Mouse (Mus musculus): ENCODE measurements around the gene Ccdc92. TPM values are rescaled to one million over a fixed set of nuclear protein-coding genes. Genes with fewer than 3 reads are reported as not detected.

Ccdc92 gene
- polyA plus RNA-seq, 1 experiment from 2014 or later, result 7.5 TPM

DNA sequence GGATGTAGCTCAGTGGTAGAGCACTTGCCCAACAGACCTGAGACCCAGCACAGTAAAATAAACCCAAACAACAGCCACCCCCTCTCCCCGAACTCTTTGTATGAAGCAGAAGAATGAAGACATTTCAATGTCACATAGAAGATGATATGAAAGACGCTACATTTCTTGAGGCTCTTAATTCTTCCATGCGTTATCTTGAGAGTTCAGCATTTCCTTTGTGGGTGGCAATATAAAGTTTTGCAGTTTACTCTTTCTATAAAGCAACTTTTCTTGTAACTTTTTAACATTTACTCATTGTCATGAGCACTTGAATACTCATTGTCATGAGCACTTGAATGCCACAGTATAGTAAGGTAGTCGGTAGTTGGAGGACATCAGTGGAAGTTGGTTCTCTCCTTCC is 8.0 kb downstream of the Ccdc92 start:
- no peaks in the 10 kb centered on the region for H3K27me3 ChIP-seq (ENCODE audit: insufficient read depth, low read length)
- no peak overlapping the region for H3K4me3 ChIP-seq (ENCODE audit: low read depth, low read length)
- DNase-seq (no peak), ATAC-seq (ENCODE audit: insufficient read depth) (no peak)
- no peak overlapping the region for H3K4me2 ChIP-seq
- H3K4me1 ChIP-seq (ENCODE audit: insufficient read depth), result 0 out of 2 replicates have a peak, but pooled peaks cover 2% of the 10 kb centered on the region
- TF ChIP-seq CTCF (IDR thresholded peaks at IDR 0.05; ENCODE audit: low read depth), result no peak
- H3K36me3 ChIP-seq (ENCODE audit: insufficient read depth), result no peaks in the 10 kb centered on the region
- no peaks in the 10 kb centered on the region for H3K9me3 ChIP-seq (ENCODE audit: low read depth, low read length)
- H3K27ac ChIP-seq (ENCODE audit: low read depth), result no peak overlapping the region
- no peak overlapping the region for H3K9ac ChIP-seq
- 85% methylated on average over 4 of the region's 4 CpGs for WGBS

DNA sequence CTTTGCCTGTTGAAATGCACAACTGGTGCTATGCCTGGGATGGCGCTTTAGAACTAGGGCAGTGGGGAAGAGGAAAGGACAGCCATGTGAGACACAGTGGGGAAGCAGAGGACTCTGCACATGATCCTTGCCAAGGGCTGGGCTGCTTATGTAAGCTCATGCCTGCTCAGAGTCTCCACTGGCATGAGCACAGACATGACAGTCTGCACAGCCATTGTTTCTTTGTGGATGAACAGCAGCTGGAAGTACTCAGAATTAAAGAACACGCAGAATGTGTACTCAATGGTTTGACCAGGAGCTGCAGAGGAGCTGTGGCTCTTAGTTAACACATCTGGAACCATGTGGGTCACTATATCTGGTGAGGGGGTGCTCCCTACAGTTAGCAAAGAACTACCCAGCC is 9.1 kb downstream of the Ccdc92 start:
- Histone ChIP-seq H3K9me3 (ENCODE audit: low read depth, low read length) (no peaks in the 10 kb centered on the region), H3K9ac (no peak overlapping the region), H3K36me3 (ENCODE audit: insufficient read depth) (no peaks in the 10 kb centered on the region), H3K27me3 (ENCODE audit: insufficient read depth, low read length) (no peaks in the 10 kb centered on the region), H3K4me2 (no peak overlapping the region), H3K27ac (ENCODE audit: low read depth) (peak overlapping the region; percentile 51), H3K4me3 (ENCODE audit: low read depth, low read length) (no peak overlapping the region), H3K4me1 (ENCODE audit: insufficient read depth) (0 out of 2 replicates have a peak, but pooled peaks cover 2% of the 10 kb centered on the region)
- TF ChIP-seq CTCF (IDR thresholded peaks at IDR 0.05; ENCODE audit: low read depth), result no peak
- 33% methylated on average over 2 of the region's 2 CpGs for WGBS
- ATAC-seq (ENCODE audit: insufficient read depth) (peak; percentile 69), DNase-seq (peak; percentile 61)

DNA sequence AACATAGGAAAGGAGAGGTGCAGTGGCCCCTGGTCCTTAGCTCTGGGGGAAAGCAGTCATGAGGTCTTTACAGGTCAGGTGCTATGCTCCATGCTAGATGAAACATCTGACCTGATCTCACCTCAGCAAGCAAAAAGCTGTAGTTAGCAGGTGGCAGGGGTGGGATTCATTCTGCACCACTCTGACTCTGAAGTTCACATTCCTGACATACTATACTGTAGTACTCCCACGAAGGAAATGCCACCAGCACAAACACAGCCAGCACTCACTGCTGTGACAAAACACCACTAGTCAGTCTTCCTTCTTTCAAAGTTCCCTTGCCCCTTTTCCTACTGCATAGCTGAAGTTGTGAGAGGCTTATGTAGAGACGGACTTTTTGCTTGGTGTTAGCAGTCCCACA is 9.9 kb downstream of the Ccdc92 start:
- Histone ChIP-seq H3K4me2 (no peak overlapping the region), H3K9ac (no peak overlapping the region), H3K9me3 (ENCODE audit: low read depth, low read length) (no peaks in the 10 kb centered on the region), H3K4me1 (ENCODE audit: insufficient read depth) (0 out of 2 replicates have a peak, but pooled peaks cover 2% of the 10 kb centered on the region), H3K36me3 (ENCODE audit: insufficient read depth) (no peaks in the 10 kb centered on the region), H3K27me3 (ENCODE audit: insufficient read depth, low read length) (no peaks in the 10 kb centered on the region), H3K4me3 (ENCODE audit: low read depth, low read length) (no peak overlapping the region), H3K27ac (ENCODE audit: low read depth) (peak overlapping the region; percentile 51; the same call in 1 of the 2 replicates)
- ATAC-seq (ENCODE audit: insufficient read depth) (peak; percentile 17; the same call in 1 of the 2 replicates), DNase-seq (peak; percentile 24)
- no peak for TF ChIP-seq CTCF (IDR thresholded peaks at IDR 0.05; ENCODE audit: low read depth)
- whole genome bisulfite sequencing, result 13% methylated on average over 2 of the region's 2 CpGs

DNA sequence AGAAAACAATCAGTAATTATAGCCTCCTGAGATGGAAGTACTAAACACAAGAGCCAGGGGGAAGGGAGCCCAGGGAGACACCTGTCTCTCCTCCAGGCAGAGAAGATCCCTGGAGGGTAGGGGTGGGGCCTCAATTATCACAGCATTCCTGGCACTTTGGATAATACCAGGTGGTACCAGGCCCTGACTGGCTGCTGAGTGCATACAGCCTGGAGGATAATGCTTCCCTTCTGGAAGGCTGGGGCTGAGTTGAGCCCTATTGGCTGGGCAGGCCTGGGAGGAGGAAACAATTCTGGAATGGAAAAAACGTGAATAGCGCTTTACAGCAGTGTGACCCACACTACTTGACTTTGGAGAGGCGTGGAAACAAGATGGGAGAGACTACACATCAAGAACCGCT is 10.7 kb downstream of the Ccdc92 start:
- ATAC-seq (ENCODE audit: insufficient read depth) (peak; percentile 60; the same call in 1 of the 2 replicates), DNase-seq (peak; percentile 15)
- 0 out of 2 replicates have a peak, but pooled peaks cover 2% of the 10 kb centered on the region for H3K4me1 ChIP-seq (ENCODE audit: insufficient read depth)
- no peak for TF ChIP-seq CTCF (IDR thresholded peaks at IDR 0.05; ENCODE audit: low read depth)
- 0 out of 2 replicates have a peak overlapping the region, but pooled peaks have one; percentile 50 for H3K27ac ChIP-seq (ENCODE audit: low read depth)
- 39% methylated on average over 4 of the region's 4 CpGs for WGBS
- H3K4me3 ChIP-seq (ENCODE audit: low read depth, low read length), result no peak overlapping the region
- no peaks in the 10 kb centered on the region for H3K9me3 ChIP-seq (ENCODE audit: low read depth, low read length)
- H3K27me3 ChIP-seq (ENCODE audit: insufficient read depth, low read length), result no peaks in the 10 kb centered on the region
- H3K4me2 ChIP-seq, result no peak overlapping the region
- H3K36me3 ChIP-seq (ENCODE audit: insufficient read depth), result no peaks in the 10 kb centered on the region
- no peak overlapping the region for H3K9ac ChIP-seq

DNA sequence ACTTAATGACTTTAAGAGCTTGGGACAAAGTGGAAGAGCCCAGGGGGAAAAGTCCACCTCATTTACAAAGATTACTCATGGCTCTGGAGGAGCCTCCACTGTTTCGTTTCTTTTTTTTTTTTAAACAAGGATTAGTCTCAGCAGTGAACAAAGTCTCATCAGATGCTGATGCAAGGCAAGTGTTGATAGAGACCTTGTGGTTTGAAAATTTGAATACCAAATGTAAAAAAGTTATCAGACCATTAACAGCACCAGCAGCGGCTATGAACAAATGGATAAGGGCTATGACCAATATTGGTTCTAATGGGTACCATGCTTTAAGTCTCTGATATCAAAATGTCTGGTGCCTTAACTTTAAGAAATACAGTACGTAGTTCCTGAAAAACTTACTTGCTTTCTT is 13.2 kb downstream of the Ccdc92 start:
- no peak overlapping the region for H3K4me2 ChIP-seq
- no peaks in the 10 kb centered on the region for H3K27me3 ChIP-seq (ENCODE audit: insufficient read depth, low read length)
- H3K36me3 ChIP-seq (ENCODE audit: insufficient read depth), result no peaks in the 10 kb centered on the region
- TF ChIP-seq CTCF (IDR thresholded peaks at IDR 0.05; ENCODE audit: low read depth), result no peak
- no peak overlapping the region for H3K27ac ChIP-seq (ENCODE audit: low read depth)
- no peaks in the 10 kb centered on the region for H3K9me3 ChIP-seq (ENCODE audit: low read depth, low read length)
- DNase-seq (no peak), ATAC-seq (ENCODE audit: insufficient read depth) (no peak)
- H3K4me1 ChIP-seq (ENCODE audit: insufficient read depth), result 0 out of 2 replicates have a peak, but pooled peaks cover 2% of the 10 kb centered on the region
- no peak overlapping the region for H3K4me3 ChIP-seq (ENCODE audit: low read depth, low read length)
- H3K9ac ChIP-seq, result no peak overlapping the region
- 73% methylated on average over 3 of the region's 3 CpGs for WGBS

DNA sequence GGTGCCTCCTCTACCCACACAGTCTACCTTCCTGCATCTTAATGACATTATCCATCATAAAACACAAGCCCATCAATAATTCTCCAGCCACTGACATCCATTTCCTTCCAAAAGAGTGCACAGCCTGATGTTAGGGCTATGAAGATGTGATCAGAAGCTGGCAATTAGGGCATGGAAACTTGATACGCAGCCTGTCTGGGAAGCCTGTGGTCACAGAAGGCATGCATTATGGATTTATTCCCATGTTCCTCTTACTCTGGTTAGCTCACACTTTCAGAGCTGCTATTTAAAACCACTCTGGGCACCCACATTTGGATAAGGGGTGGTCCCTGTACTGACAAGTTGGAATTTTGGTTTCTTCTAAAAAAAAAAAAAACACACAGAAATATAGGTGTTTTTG is 15.2 kb downstream of the Ccdc92 start:
- Histone ChIP-seq H3K4me3 (ENCODE audit: low read depth, low read length) (no peak overlapping the region), H3K4me1 (ENCODE audit: insufficient read depth) (no peaks in the 10 kb centered on the region), H3K9me3 (ENCODE audit: low read depth, low read length) (no peaks in the 10 kb centered on the region), H3K27me3 (ENCODE audit: insufficient read depth, low read length) (no peaks in the 10 kb centered on the region), H3K4me2 (no peak overlapping the region), H3K9ac (no peak overlapping the region), H3K36me3 (ENCODE audit: insufficient read depth) (no peaks in the 10 kb centered on the region), H3K27ac (ENCODE audit: low read depth) (no peak overlapping the region)
- no peak for TF ChIP-seq CTCF (IDR thresholded peaks at IDR 0.05; ENCODE audit: low read depth)
- DNase-seq (no peak), ATAC-seq (ENCODE audit: insufficient read depth) (no peak)
- 82% methylated on average over 1 of the region's 1 CpGs for WGBS

DNA sequence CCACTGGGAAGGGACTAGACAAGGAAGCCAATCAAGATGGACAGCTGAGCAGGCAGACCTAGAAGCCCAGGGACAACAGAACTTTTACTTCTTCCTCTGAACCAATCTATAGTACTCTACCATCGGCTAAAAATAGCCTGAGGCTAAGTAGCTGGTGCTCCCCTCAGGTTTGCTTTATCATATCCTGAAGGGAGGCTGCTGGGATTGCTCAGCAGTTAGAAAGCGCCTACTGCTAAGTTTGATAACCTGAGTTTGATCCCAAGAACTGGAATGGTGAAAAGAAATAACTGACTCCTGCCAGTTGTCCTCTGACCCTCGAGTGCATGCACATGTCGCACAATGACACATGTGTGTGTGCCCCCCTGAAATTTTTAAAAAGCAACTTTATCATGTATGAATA is 17.3 kb downstream of the Ccdc92 start:
- no peak for TF ChIP-seq CTCF (IDR thresholded peaks at IDR 0.05; ENCODE audit: low read depth)
- no peaks in the 10 kb centered on the region for H3K27me3 ChIP-seq (ENCODE audit: insufficient read depth, low read length)
- no peak for DNase-seq
- WGBS, result 56% methylated on average over 4 of the region's 4 CpGs
- H3K9ac ChIP-seq, result no peak overlapping the region
- H3K4me1 ChIP-seq (ENCODE audit: insufficient read depth), result no peaks in the 10 kb centered on the region
- no peak for ATAC-seq (ENCODE audit: insufficient read depth)
- H3K27ac ChIP-seq (ENCODE audit: low read depth), result no peak overlapping the region
- no peak overlapping the region for H3K4me2 ChIP-seq
- no peaks in the 10 kb centered on the region for H3K36me3 ChIP-seq (ENCODE audit: insufficient read depth)
- no peak overlapping the region for H3K4me3 ChIP-seq (ENCODE audit: low read depth, low read length)
- no peaks in the 10 kb centered on the region for H3K9me3 ChIP-seq (ENCODE audit: low read depth, low read length)

DNA sequence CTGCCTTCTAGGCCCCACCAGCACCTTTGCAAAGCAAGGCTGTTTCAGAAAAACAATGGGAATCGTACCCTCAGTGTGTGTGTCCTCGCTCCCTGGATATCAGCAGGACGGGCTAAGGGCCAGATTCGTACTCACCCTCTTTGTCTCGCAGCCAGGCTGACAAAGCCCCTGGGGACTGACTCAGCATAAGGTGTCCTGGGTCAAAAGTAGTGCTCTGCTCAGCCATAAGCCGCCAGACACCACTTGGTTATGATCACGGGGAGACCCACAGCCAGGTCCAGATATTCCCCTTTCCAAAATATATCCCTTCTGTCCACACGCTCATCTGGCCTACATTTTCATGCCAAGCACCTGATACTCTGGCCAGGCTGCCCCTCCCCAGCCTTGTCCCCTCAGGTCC is 18.8 kb downstream of the Ccdc92 start:
- DNase-seq (no peak), ATAC-seq (ENCODE audit: insufficient read depth) (no peak)
- H3K4me1 ChIP-seq (ENCODE audit: insufficient read depth), result no peaks in the 10 kb centered on the region
- TF ChIP-seq CTCF (IDR thresholded peaks at IDR 0.05; ENCODE audit: low read depth), result no peak
- H3K9ac ChIP-seq, result no peak overlapping the region
- WGBS, result 80% methylated on average over 8 of the region's 8 CpGs
- H3K36me3 ChIP-seq (ENCODE audit: insufficient read depth), result no peaks in the 10 kb centered on the region
- no peak overlapping the region for H3K4me3 ChIP-seq (ENCODE audit: low read depth, low read length)
- no peaks in the 10 kb centered on the region for H3K27me3 ChIP-seq (ENCODE audit: insufficient read depth, low read length)
- no peak overlapping the region for H3K27ac ChIP-seq (ENCODE audit: low read depth)
- no peaks in the 10 kb centered on the region for H3K9me3 ChIP-seq (ENCODE audit: low read depth, low read length)
- H3K4me2 ChIP-seq, result no peak overlapping the region

Data from lung, embryonic 14.5 days (tissue).